Mouse (Mus musculus) liver, adult 2 months (tissue): ENCODE results near the gene Poldip2. TPM values are rescaled to one million over a fixed set of nuclear protein-coding genes. Genes with fewer than 3 reads are reported as not detected.

Experiments
- DNase-seq: peaks from one replicate; pipeline ENCODE4 v3.0.0-alpha.2; 2011; ENCODE audit warnings: low read depth, low spot score; ENCODE audit errors: extremely low read depth
- H3K27ac ChIP-seq: fragments of 200-500 bp; replicated peaks from 2 replicates; pipeline ENCODE4 v1.5.1; 2012; ENCODE audit warnings: low read depth, mild to moderate bottlenecking, control low read depth, inconsistent platforms, low read length; ENCODE audit not compliant: insufficient read depth
- H3K27me3 ChIP-seq: fragments of 200-500 bp; 2 replicates; pipeline ENCODE4 v1.6.1; 2012; ENCODE audit warnings: mild to moderate bottlenecking, moderate library complexity, low read length, inconsistent platforms; ENCODE audit not compliant: control insufficient read depth, insufficient read depth
- H3K36me3 ChIP-seq: fragments of 200-500 bp; 2 replicates; pipeline ENCODE4 v1.6.1; 2012; ENCODE audit warnings: low read length, inconsistent platforms; ENCODE audit not compliant: control insufficient read depth, insufficient read depth
- H3K4me1 ChIP-seq: fragments of 200-500 bp; 2 replicates; pipeline ENCODE4 v1.6.1; 2011; ENCODE audit warnings: low read length; ENCODE audit not compliant: control insufficient read depth, insufficient read depth
- H3K4me3 ChIP-seq: fragments of 200-500 bp; 2 replicates; pipeline ENCODE4 v1.5.1; 2011; ENCODE audit warnings: low read depth, mild to moderate bottlenecking, control low read depth, low read length, moderate library complexity; ENCODE audit not compliant: insufficient read depth
- H3K79me2 ChIP-seq: fragments of 200-500 bp; 2 replicates; pipeline ENCODE4 v1.6.1; 2012; ENCODE audit warnings: inconsistent platforms, mild to moderate bottlenecking, low read length, moderate library complexity; ENCODE audit not compliant: control insufficient read depth, insufficient read depth
- H3K9ac ChIP-seq: fragments of 200-500 bp; 2 replicates; pipeline ENCODE4 v1.6.1; 2012; ENCODE audit warnings: low read depth, mild to moderate bottlenecking, control low read depth, inconsistent platforms, low read length
- CTCF ChIP-seq: fragments of 200-500 bp; IDR thresholded peaks from 2 replicates; pipeline ENCODE4 v1.5.1; 2011; ENCODE audit warnings: low read depth, low read length, control low read depth
- POLR2A ChIP-seq: fragments of 200-500 bp; IDR thresholded peaks from 2 replicates; pipeline ENCODE4 v1.6.1; 2011; ENCODE audit warnings: low read length, control low read depth; ENCODE audit not compliant: insufficient read depth; ENCODE audit errors: extremely low read depth
- WGBS: fragments of 180-500 bp; shearing (Covaris S2); methylation state at CpG from one replicate; pipeline ENCODE4 v1.1.7; 2018; 5-methylcytosine and 5-hydroxymethylcytosine counted together
- polyA plus RNA-seq: library from polyadenylated mRNA; depleted of rRNA; stranded (reverse); fragments of >200 nt; gene quantifications from 2 replicates; pipeline ENCODE4 v1.2.3, GENCODE M21; 2012
- total RNA-seq: library from RNA; depleted of rRNA; stranded (reverse); fragments of >200 nt; gene quantifications from 2 replicates; pipeline ENCODE4 v1.2.3, GENCODE M21; 2014

Gene Poldip2
- total and polyA plus RNA-seq, 2 experiments = 63.5 to 80.9 TPM

DNA sequence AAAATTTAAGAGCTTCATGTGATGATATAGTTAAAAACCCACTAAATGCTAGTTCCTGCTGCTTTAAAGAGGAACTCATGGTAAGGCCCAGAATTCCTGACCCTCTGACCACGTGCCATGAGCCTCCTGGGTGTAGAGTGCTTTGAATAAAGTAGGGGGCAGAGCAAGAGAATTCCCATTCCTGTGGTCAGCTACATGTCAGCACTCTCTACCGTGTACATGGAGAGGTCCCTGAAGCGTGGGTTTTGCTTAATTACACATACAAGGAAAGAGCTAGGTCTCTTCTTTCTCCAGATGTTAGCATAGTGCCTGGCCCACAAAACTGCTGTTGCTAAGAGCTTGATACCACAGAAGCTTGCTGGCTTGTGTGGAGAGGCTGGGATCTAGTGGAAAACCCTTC is 6.6 kb upstream of the Poldip2 start:
- WGBS = 85% methylated on average over 3 of the region's 3 CpGs
- Histone ChIP-seq H3K27ac (no peak overlapping the region), H3K9ac (no peak overlapping the region), H3K27me3 (no peaks in the 10 kb centered on the region), H3K36me3 (peaks cover 26% of the 10 kb centered on the region), H3K79me2 (peaks cover 2% of the 10 kb centered on the region; the same call in 1 of the 2 replicates), H3K4me3 (no peak overlapping the region), H3K4me1 (peaks cover 15% of the 10 kb centered on the region)
- no peak for TF ChIP-seq POLR2A
- no peak for TF ChIP-seq CTCF
- DNase-seq = no peak

GRCm38 (mm10) chr11:78509148-78509547 is 2.8 kb upstream of the Poldip2 start:
- Histone ChIP-seq H3K36me3 (peaks cover 19% of the 10 kb centered on the region; the same call in 1 of the 2 replicates), H3K27me3 (no peaks in the 10 kb centered on the region), H3K4me1 (0 out of 2 replicates have a peak, but pooled peaks cover 3% of the 10 kb centered on the region), H3K79me2 (peaks cover 3% of the 10 kb centered on the region; the same call in 1 of the 2 replicates), H3K9ac (no peak overlapping the region), H3K4me3 (no peak overlapping the region), H3K27ac (no peak overlapping the region)
- no peak for DNase-seq
- TF ChIP-seq CTCF (peak; percentile 54; the same call in 1 of the 2 replicates), POLR2A (no peak)
- 75% methylated on average over 5 of the region's 5 CpGs for WGBS

- no peak for DNase-seq
- 65% methylated on average over 3 of the region's 3 CpGs for WGBS
- Histone ChIP-seq H3K4me1 (0 out of 2 replicates have a peak, but pooled peaks cover 3% of the 10 kb centered on the region), H3K79me2 (peaks cover 3% of the 10 kb centered on the region; the same call in 1 of the 2 replicates), H3K36me3 (peaks cover 34% of the 10 kb centered on the region), H3K4me3 (peak overlapping the region; percentile 19; the same call in 1 of the 2 replicates), H3K27ac (no peak overlapping the region), H3K9ac (0 out of 2 replicates have a peak overlapping the region, but pooled peaks have one; percentile 32), H3K27me3 (no peaks in the 10 kb centered on the region)
- no peak for TF ChIP-seq CTCF
- no peak for TF ChIP-seq POLR2A
Observed at GRCm38 (mm10) chr11:78513106-78513790, 1.3 kb downstream of the Poldip2 start.

DNA sequence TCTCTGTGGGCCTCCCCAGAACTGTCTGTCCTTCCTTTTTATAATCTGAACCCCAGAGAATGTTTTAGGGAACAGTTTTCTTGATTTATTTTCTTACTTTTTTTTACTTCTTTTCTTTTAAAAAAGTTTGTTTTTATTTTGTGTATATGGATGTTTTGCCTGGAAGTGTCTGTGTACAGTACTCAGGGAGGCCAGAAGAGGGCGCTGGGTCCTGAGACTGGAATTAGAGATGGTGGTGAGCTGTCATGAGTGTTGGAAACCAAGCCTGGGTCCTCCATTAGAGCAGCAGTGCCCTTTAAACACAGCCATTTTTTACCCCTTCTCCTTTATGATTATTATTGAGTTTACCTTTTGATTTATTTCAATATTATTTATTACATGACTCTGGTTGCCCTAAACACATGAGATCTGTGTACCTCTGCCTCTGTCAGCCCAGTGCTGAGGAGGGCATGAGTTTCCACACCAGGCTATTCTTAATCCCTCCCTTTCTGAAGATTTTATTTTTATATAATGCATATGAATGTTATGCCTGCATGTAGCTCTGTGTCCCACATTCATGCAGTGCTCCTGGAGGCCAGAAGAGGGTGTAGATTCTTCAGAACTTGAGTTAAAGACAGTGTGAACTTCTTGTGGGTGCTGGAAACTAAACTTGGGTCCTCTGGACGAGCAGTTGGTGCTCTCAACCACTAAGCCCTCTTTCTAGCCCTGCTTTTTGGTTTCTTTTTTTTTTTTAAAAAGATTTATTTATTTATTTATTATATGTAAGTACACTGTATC is 3.7 kb downstream of the Poldip2 start:
- H3K27ac ChIP-seq = no peak overlapping the region
- TF ChIP-seq POLR2A (no peak), CTCF (peak; percentile 62)
- WGBS = 70% methylated on average over 2 of the region's 2 CpGs
- H3K79me2 ChIP-seq = peaks cover 3% of the 10 kb centered on the region; the same call in 1 of the 2 replicates
- H3K4me1 ChIP-seq = 0 out of 2 replicates have a peak, but pooled peaks cover 3% of the 10 kb centered on the region
- DNase-seq = no peak
- H3K4me3 ChIP-seq = no peak overlapping the region
- no peak overlapping the region for H3K9ac ChIP-seq
- H3K36me3 ChIP-seq = peaks cover 40% of the 10 kb centered on the region
- no peaks in the 10 kb centered on the region for H3K27me3 ChIP-seq

GRCm38 (mm10) chr11:78518931-78519330 is 6.9 kb downstream of the Poldip2 start:
- no peak for DNase-seq
- 91% methylated on average over 10 of the region's 10 CpGs for WGBS
- TF ChIP-seq CTCF (no peak), POLR2A (no peak)

GRCm38 (mm10) chr11:78521880-78522279 is 9.9 kb downstream of the Poldip2 start:
- Histone ChIP-seq H3K4me1 (no peaks in the 10 kb centered on the region), H3K4me3 (no peak overlapping the region), H3K79me2 (no peaks in the 10 kb centered on the region), H3K27me3 (no peaks in the 10 kb centered on the region), H3K36me3 (peaks cover 70% of the 10 kb centered on the region), H3K27ac (no peak overlapping the region), H3K9ac (no peak overlapping the region)
- TF ChIP-seq CTCF (no peak), POLR2A (no peak)
- DNase-seq = no peak
- WGBS = 67% methylated on average over 3 of the region's 3 CpGs

More at GRCm38 (mm10) chr11:78518931-78519330, 6.9 kb downstream of the Poldip2 start:
- H3K27ac ChIP-seq = no peak overlapping the region
- H3K4me1 ChIP-seq = no peaks in the 10 kb centered on the region
- no peaks in the 10 kb centered on the region for H3K79me2 ChIP-seq
- H3K27me3 ChIP-seq = no peaks in the 10 kb centered on the region
- H3K4me3 ChIP-seq = no peak overlapping the region
- H3K36me3 ChIP-seq = peaks cover 70% of the 10 kb centered on the region
- H3K9ac ChIP-seq = no peak overlapping the region
